Mouse (Mus musculus): ENCODE results near the gene Dnajc11.

- no peak for TF ChIP-seq GATA1 (IDR thresholded peaks at IDR 0.05; ENCODE audit: low read length)
- TF ChIP-seq TAL1 (IDR thresholded peaks at IDR 0.05; ENCODE audit: low read length): no peak
These were observed 32.1 kb upstream of the Dnajc11 start for GRCm38 (mm10) chr4:151901422-151901821.

All from erythroblast, embryonic 14.5 days (primary cell).